Mouse (Mus musculus): ENCODE data around the gene Gm12216.
A peak's percentile ranks its signal among the peaks of the same experiment; 100 is the strongest.
"Not testable (repeated sequence)": the region's sequence is repeated elsewhere in the genome, so short reads cannot be mapped to it uniquely, and the experiment has no call there.

The Gm12216 gene

GRCm38 (mm10) chr11:53873909-53874704 is 15.1 kb upstream of the Gm12216 start:
- not testable (repeated sequence) for DNase-seq (ENCODE audit: extremely low read depth, low read depth)

GRCm38 (mm10) chr11:53871786-53872507 is 12.9 kb upstream of the Gm12216 start:
- DNase-seq (ENCODE audit: extremely low read depth, low read depth): no peak

GRCm38 (mm10) chr11:53869172-53869571 is 10.1 kb upstream of the Gm12216 start:
- no peak for DNase-seq (ENCODE audit: extremely low read depth, low read depth)

GRCm38 (mm10) chr11:53868323-53868722 is 9.3 kb upstream of the Gm12216 start:
- DNase-seq (ENCODE audit: extremely low read depth, low read depth): not testable (repeated sequence)

GRCm38 (mm10) chr11:53864724-53865310 is 5.8 kb upstream of the Gm12216 start:
- not testable (repeated sequence) for DNase-seq (ENCODE audit: extremely low read depth, low read depth)

- not testable (repeated sequence) for DNase-seq (ENCODE audit: extremely low read depth, low read depth)
Observed at GRCm38 (mm10) chr11:53860944-53861343, 1.9 kb upstream of the Gm12216 start.

GRCm38 (mm10) chr11:53858058-53858760 is 847 bp downstream of the Gm12216 start:
- no peak for DNase-seq (ENCODE audit: extremely low read depth, low read depth)

- DNase-seq (ENCODE audit: extremely low read depth, low read depth): no peak
Observed at GRCm38 (mm10) chr11:53853665-53854064, 5.4 kb downstream of the Gm12216 start.

- no peak for DNase-seq (ENCODE audit: extremely low read depth, low read depth)
Observed at GRCm38 (mm10) chr11:53851795-53852194, 7.3 kb downstream of the Gm12216 start.

GRCm38 (mm10) chr11:53849588-53850320 is 9.3 kb downstream of the Gm12216 start:
- DNase-seq (ENCODE audit: extremely low read depth, low read depth): peak; percentile 36

GRCm38 (mm10) chr11:53845680-53846079 is 13.4 kb downstream of the Gm12216 start:
- no peak for DNase-seq (ENCODE audit: extremely low read depth, low read depth)

- no peak for DNase-seq (ENCODE audit: extremely low read depth, low read depth)
Observed at GRCm38 (mm10) chr11:53843106-53843505, 15.9 kb downstream of the Gm12216 start.

- no peak for DNase-seq (ENCODE audit: extremely low read depth, low read depth)
Observed at GRCm38 (mm10) chr11:53842161-53842581, 16.9 kb downstream of the Gm12216 start.

- DNase-seq (ENCODE audit: extremely low read depth, low read depth): no peak
Observed at GRCm38 (mm10) chr11:53841514-53841913, 17.5 kb downstream of the Gm12216 start.

GRCm38 (mm10) chr11:53839663-53840642 is 19.1 kb downstream of the Gm12216 start:
- DNase-seq (ENCODE audit: extremely low read depth, low read depth): no peak

GRCm38 (mm10) chr11:53839147-53839546 is 19.9 kb downstream of the Gm12216 start:
- no peak for DNase-seq (ENCODE audit: extremely low read depth, low read depth)

GRCm38 (mm10) chr11:53837731-53838130 is 21.3 kb downstream of the Gm12216 start:
- DNase-seq (ENCODE audit: extremely low read depth, low read depth): no peak

- DNase-seq (ENCODE audit: extremely low read depth, low read depth): peak; percentile 30
Observed at GRCm38 (mm10) chr11:53835379-53836010, 23.6 kb downstream of the Gm12216 start.

GRCm38 (mm10) chr11:53825409-53825808 is 33.6 kb downstream of the Gm12216 start:
- DNase-seq (ENCODE audit: extremely low read depth, low read depth): peak; percentile 6

Measured in MEL-GATA-1-ER (cell line).